In the genomic region with DNA sequence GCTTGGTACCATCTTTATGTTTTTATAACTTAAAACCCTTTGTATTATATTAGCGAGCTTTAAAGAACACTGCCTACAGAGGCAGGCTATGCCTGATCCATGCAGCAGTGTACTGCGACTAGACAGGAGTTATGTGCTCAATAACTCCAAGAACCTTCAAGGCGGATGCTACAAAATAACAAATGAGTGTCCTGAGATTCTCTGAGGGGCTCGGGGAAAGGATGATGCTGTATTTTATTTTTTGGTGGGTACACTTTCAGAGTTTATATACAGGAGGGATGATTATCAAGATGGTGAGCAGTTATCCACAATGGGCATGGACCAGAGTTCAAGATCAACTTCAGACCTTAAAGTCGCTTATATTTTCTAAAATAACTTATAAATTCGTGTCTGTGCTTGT, we compare ENCODE assay signal across 8 mouse cellular contexts. TPM values are rescaled to one million over a fixed set of nuclear protein-coding genes. Genes with fewer than 3 reads are reported as not detected.
DNase-seq lines count a peak whose midpoint lies in the region; ATAC-seq and TF ChIP-seq lines count a peak whose summit lies in the region.

No protein-coding gene starts in this region.

- TF ChIP-seq CTCF in ES-Bruce4 (IDR thresholded peaks at IDR 0.05; ENCODE audit: low read depth, low read length) = no peak

- no peak for TF ChIP-seq EP300 in ES-Bruce4 (IDR thresholded peaks at IDR 0.05; ENCODE audit: insufficient read depth, low read depth, low read length)

- peak overlapping the region; percentile 79 for H3K4me2 ChIP-seq in heart, embryonic 13.5 days
- H3K4me2 ChIP-seq in forebrain, embryonic 16.5 days (ENCODE audit: low read length) = peak overlapping the region; percentile 72

- H3K27me3 ChIP-seq in heart, embryonic 13.5 days (replicated peaks) = 0 out of 2 replicates have a peak, but pooled peaks cover 2% of the 10 kb centered on the region
- no peaks in the 10 kb centered on the region for H3K27me3 ChIP-seq in ES-Bruce4 (ENCODE audit: control insufficient read depth, insufficient read depth, low read length, poor library complexity, severe bottlenecking)
- H3K27me3 ChIP-seq in forebrain, embryonic 16.5 days (replicated peaks; ENCODE audit: control insufficient read depth, insufficient read depth, low read length) = no peaks in the 10 kb centered on the region

- H3K27ac ChIP-seq in heart, embryonic 13.5 days (replicated peaks) = peak overlapping the region; percentile 93
- H3K27ac ChIP-seq in ES-Bruce4 (ENCODE audit: insufficient read depth, low read length) (peak overlapping the region; percentile 78; the same call in 1 of the 2 replicates), macrophage (peak overlapping the region; percentile 52)
- peak overlapping the region; percentile 96 for H3K27ac ChIP-seq in forebrain, embryonic 16.5 days (ENCODE audit: low read length)

- no peak for DNase-seq in heart, adult 11 months
- DNase-seq in c-Kit-positive CD71-positive TER-119-positive erythroid progenitor cells, embryonic 14.5 days (ENCODE audit: low spot score) = no peak
- DNase-seq in left cerebral cortex, adult 9 months (ENCODE audit: low spot score in 2 of 2) = no peak
- DNase-seq in gastrocnemius, postnatal 25 days = no peak

- H3K4me1 ChIP-seq in heart, embryonic 13.5 days = peaks cover 38% of the 10 kb centered on the region
- H3K4me1 ChIP-seq in ES-Bruce4 (ENCODE audit: control insufficient read depth, insufficient read depth, low read length) = no peaks in the 10 kb centered on the region
- peaks cover 16% of the 10 kb centered on the region for H3K4me1 ChIP-seq in forebrain, embryonic 16.5 days (replicated peaks; ENCODE audit: control insufficient read depth, insufficient read depth, low read length)

- H3K36me3 ChIP-seq in heart, embryonic 13.5 days = peaks cover 10% of the 10 kb centered on the region; the same call in 1 of the 2 replicates
- H3K36me3 ChIP-seq in ES-Bruce4 (ENCODE audit: control insufficient read depth, insufficient read depth, low read length, poor library complexity, severe bottlenecking) (no peaks in the 10 kb centered on the region), macrophage (ENCODE audit: inconsistent target) (no peaks in the 10 kb centered on the region; the same call in 1 of the 2 replicates)
- no peaks in the 10 kb centered on the region for H3K36me3 ChIP-seq in forebrain, embryonic 16.5 days (ENCODE audit: control insufficient read depth, insufficient read depth)

- no peak for TF ChIP-seq POLR2A in ES-Bruce4 (IDR thresholded peaks at IDR 0.05; ENCODE audit: insufficient read depth, low read length)

- peak overlapping the region; percentile 97 for H3K9ac ChIP-seq in heart, embryonic 13.5 days
- peak overlapping the region; percentile 91 for H3K9ac ChIP-seq in ES-Bruce4 (ENCODE audit: low read depth, poor library complexity, severe bottlenecking)
- H3K9ac ChIP-seq in forebrain, embryonic 16.5 days (replicated peaks; ENCODE audit: low read depth, low read length) = peak overlapping the region; percentile 95

- 29% methylated on average over 6 of the region's 6 CpGs for WGBS in heart, embryonic 13.5 days
- 23% methylated on average over 6 of the region's 6 CpGs for WGBS in forebrain, embryonic 16.5 days
- WGBS in macrophage (ENCODE audit: missing documents) = 37% methylated on average over 6 of the region's 6 CpGs

- peak overlapping the region; percentile 92 for H3K4me3 ChIP-seq in heart, embryonic 13.5 days
- H3K4me3 ChIP-seq in ES-Bruce4 (ENCODE audit: low read depth, low read length) (peak overlapping the region; percentile 96), macrophage (ENCODE audit: inconsistent target) (peak overlapping the region; percentile 83)
- H3K4me3 ChIP-seq in forebrain, embryonic 16.5 days (replicated peaks; ENCODE audit: low read length) = peak overlapping the region; percentile 82

- no peak for ATAC-seq in heart, embryonic 13.5 days (ENCODE audit: extremely low read depth, insufficient number of reproducible peaks, low FRiP score, low TSS enrichment)
- no peak for ATAC-seq in forebrain, embryonic 16.5 days

- H3K79me2 ChIP-seq in macrophage (ENCODE audit: inconsistent target) = peaks cover 30% of the 10 kb centered on the region

- no peaks in the 10 kb centered on the region for H3K9me3 ChIP-seq in heart, embryonic 13.5 days
- H3K9me3 ChIP-seq in ES-Bruce4 (replicated peaks; ENCODE audit: control insufficient read depth, insufficient read depth, low read length, poor library complexity, severe bottlenecking) = no peaks in the 10 kb centered on the region
- no peaks in the 10 kb centered on the region for H3K9me3 ChIP-seq in forebrain, embryonic 16.5 days (ENCODE audit: control insufficient read depth, low read length)

RNA-seq across cellular contexts. Expression of a gene that starts 0.7 kb away (rescaled TPM):
- polyA plus RNA-seq in heart, embryonic 13.5 days (2015; fragmentation: Nextera tagmentation; extraction: Ambion mirVana) = 33.4 and 34.9 TPM in 2 replicates
- polyA plus RNA-seq in ES-Bruce4 (2011; ENCODE audit: insufficient read depth, insufficient read length, low read depth, missing spikeins) (31.5 and 31.6 TPM in 2 replicates), macrophage (2018) (7.4 to 12.0 TPM (median 10.5 TPM) in 3 replicates)
- polyA plus RNA-seq in forebrain, embryonic 16.5 days (2015; fragmentation: Nextera tagmentation; extraction: Ambion mirVana) = 52.2 and 56.7 TPM in 2 replicates
- total RNA-seq in macrophage (2018; cell fraction: chromatin; rRNA removed) = 100 to 1,000 TPM in 9 of 26 experiments, 10 to 100 TPM in 17; 27.5 to 149 (median 85.2) TPM
- total RNA-seq in macrophage (2018; cell fraction: cytosol; rRNA removed) = 10 to 100 TPM in 4 of 26 experiments, 1 to 10 TPM in 22; 4.0 to 13.4 (median 7.6) TPM
- 10 to 100 TPM; 10.6 to 78.2 (median 34.5) TPM for total RNA-seq in macrophage (2018; cell fraction: nucleus; rRNA removed)
- 10 to 100 TPM; 21.7 to 23.3 TPM for total RNA-seq in gastrocnemius, postnatal 25 days (2021)

RNA-seq across cellular contexts. Expression of a gene that starts 9.4 kb away (rescaled TPM):
- 2,385 and 4,851 TPM in 2 replicates for polyA plus RNA-seq in heart, embryonic 13.5 days (2015; fragmentation: Nextera tagmentation; extraction: Ambion mirVana)
- polyA plus RNA-seq in ES-Bruce4 (2011; ENCODE audit: insufficient read depth, insufficient read length, low read depth, missing spikeins) (not detected in 2 replicates), macrophage (2018) (not detected in 3 replicates)
- 9.4 and 11.3 TPM in 2 replicates for polyA plus RNA-seq in forebrain, embryonic 16.5 days (2015; fragmentation: Nextera tagmentation; extraction: Ambion mirVana)
- not detected for total RNA-seq in macrophage (2018; cell fraction: chromatin; rRNA removed)
- total RNA-seq in macrophage (2018; cell fraction: cytosol; rRNA removed) = not detected
- total RNA-seq in macrophage (2018; cell fraction: nucleus; rRNA removed) = not detected
- not detected for total RNA-seq in gastrocnemius, postnatal 25 days (2021)

RNA-seq across cellular contexts. Expression of a gene that starts 16.5 kb away (rescaled TPM):
- polyA plus RNA-seq in heart, embryonic 13.5 days (2015; fragmentation: Nextera tagmentation; extraction: Ambion mirVana) = 17,648 and 28,254 TPM in 2 replicates
- polyA plus RNA-seq in ES-Bruce4 (2011; ENCODE audit: insufficient read depth, insufficient read length, low read depth, missing spikeins) (1.2 and 1.6 TPM in 2 replicates), macrophage (2018) (not detected in 3 replicates)
- 2,173 and 2,648 TPM in 2 replicates for polyA plus RNA-seq in forebrain, embryonic 16.5 days (2015; fragmentation: Nextera tagmentation; extraction: Ambion mirVana)
- 1 to 10 TPM in 3 of 26 experiments, not detected in 23; 1.5 to 2.4 (median 1.6) TPM for total RNA-seq in macrophage (2018; cell fraction: chromatin; rRNA removed)
- not detected for total RNA-seq in macrophage (2018; cell fraction: cytosol; rRNA removed)
- total RNA-seq in macrophage (2018; cell fraction: nucleus; rRNA removed) = not detected
- 1,000 to 10,000 TPM in 1 of 2 experiments, 100 to 1,000 TPM in 1; 451 to 2,047 TPM for total RNA-seq in gastrocnemius, postnatal 25 days (2021)

RNA-seq across cellular contexts. Expression of a gene that starts 20.0 kb away (rescaled TPM):
- 9.6 and 10.0 TPM in 2 replicates for polyA plus RNA-seq in heart, embryonic 13.5 days (2015; fragmentation: Nextera tagmentation; extraction: Ambion mirVana)
- not detected in 2 replicates for polyA plus RNA-seq in ES-Bruce4 (2011; ENCODE audit: insufficient read depth, insufficient read length, low read depth, missing spikeins)
- 3.3 and 4.1 TPM in 2 replicates for polyA plus RNA-seq in forebrain, embryonic 16.5 days (2015; fragmentation: Nextera tagmentation; extraction: Ambion mirVana)
- not detected for total RNA-seq in macrophage (2018; cell fraction: chromatin; rRNA removed)
- not detected for total RNA-seq in macrophage (2018; cell fraction: cytosol; rRNA removed)
- not detected for total RNA-seq in macrophage (2018; cell fraction: nucleus; rRNA removed)
- not detected in 3 replicates for polyA plus RNA-seq in macrophage (2018)
- total RNA-seq in gastrocnemius, postnatal 25 days (2021) = not detected

RNA-seq across cellular contexts. Expression of a gene that starts 29.5 kb away (rescaled TPM):
- 42,363 and 67,294 TPM in 2 replicates for polyA plus RNA-seq in heart, embryonic 13.5 days (2015; fragmentation: Nextera tagmentation; extraction: Ambion mirVana)
- polyA plus RNA-seq in ES-Bruce4 (2011; ENCODE audit: insufficient read depth, insufficient read length, low read depth, missing spikeins) = 5.6 and 10.3 TPM in 2 replicates
- 5,488 and 6,869 TPM in 2 replicates for polyA plus RNA-seq in forebrain, embryonic 16.5 days (2015; fragmentation: Nextera tagmentation; extraction: Ambion mirVana)
- total RNA-seq in macrophage (2018; cell fraction: chromatin; rRNA removed) = not detected
- under 1 TPM in 1 of 26 experiments, not detected in 25; 0.19 TPM for total RNA-seq in macrophage (2018; cell fraction: cytosol; rRNA removed)
- total RNA-seq in macrophage (2018; cell fraction: nucleus; rRNA removed) = 1 to 10 TPM in 1 of 26 experiments, not detected in 25; 3.7 TPM
- polyA plus RNA-seq in macrophage (2018) = not detected in 3 replicates
- 1,000 to 10,000 TPM in 1 of 2 experiments, 100 to 1,000 TPM in 1; 358 to 1,609 TPM for total RNA-seq in gastrocnemius, postnatal 25 days (2021)

Comparison
In these comparisons a context has a peak if more than half of its experiments do, and no peak if none do; other contexts are left out.
1. RNA of a gene that starts 9.4 kb away (polyA plus RNA-seq): 2,385 to 4,851 TPM in heart, embryonic 13.5 days; 9.4 to 11.3 TPM in forebrain, embryonic 16.5 days, not detected in ES-Bruce4 and not detected in macrophage; every median in the first group is over 100 times any median in the second.
2. RNA of a gene that starts 16.5 kb away (polyA plus RNA-seq): 17,648 to 28,254 TPM in heart, embryonic 13.5 days and 2,173 to 2,648 TPM in forebrain, embryonic 16.5 days; 1.2 to 1.6 TPM in ES-Bruce4 and not detected in macrophage; every median in the first group is over 100 times any median in the second.
3. Peak in every context shown above with its lines, with median percentiles within 50 percentile points of each other: H3K27ac ChIP-seq, H3K4me3 ChIP-seq and H3K9ac ChIP-seq.